Mouse (Mus musculus): ENCODE measurements around the gene Gm42791.

The Gm42791 gene

DNA sequence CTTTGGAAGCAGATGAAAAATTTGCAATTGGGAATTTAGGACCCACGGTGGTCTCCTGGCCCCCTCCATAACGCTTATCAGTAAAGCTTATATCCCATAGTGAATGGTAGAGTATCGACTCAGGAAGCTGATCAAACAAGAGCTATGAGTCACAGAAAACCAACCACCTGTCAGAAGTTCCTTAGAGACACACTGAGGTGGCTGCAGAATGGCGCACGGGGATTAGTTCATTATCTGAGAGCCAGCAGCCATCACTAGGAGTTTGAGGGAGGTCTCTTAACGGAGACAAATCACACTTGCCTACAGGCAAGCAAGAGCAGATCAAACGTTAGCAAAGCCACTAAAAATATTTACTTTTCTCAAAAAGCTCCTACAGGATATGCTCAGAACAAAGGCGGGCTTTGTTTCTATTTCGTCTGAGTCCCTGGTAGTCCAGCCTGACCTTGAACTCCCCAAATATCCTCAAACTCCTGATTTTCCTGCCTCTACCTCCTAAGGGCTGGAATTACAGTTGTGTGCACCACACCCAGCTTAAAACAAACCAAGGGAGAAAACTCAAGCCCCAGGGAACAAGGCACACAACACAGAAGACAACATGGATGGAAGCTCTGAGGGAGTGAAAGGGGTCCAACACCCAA is 37.9 kb downstream of the Gm42791 start:
- CTCF ChIA-PET: interaction anchor here (0.6 to 1.3 kb wide), 3 partner anchors 14 to 139 kb away, joined by 3 to 4 read pairs (median 3); no protein-coding TSS in a partner anchor

- CTCF ChIA-PET: interaction anchor here (0.6 to 0.7 kb wide), 2 partner anchors 17 to 429 kb away, joined by 3 read pairs; no protein-coding TSS in a partner anchor
Observed at GRCm38 (mm10) chr5:148956091-148956490, 38.9 kb downstream of the Gm42791 start.

DNA sequence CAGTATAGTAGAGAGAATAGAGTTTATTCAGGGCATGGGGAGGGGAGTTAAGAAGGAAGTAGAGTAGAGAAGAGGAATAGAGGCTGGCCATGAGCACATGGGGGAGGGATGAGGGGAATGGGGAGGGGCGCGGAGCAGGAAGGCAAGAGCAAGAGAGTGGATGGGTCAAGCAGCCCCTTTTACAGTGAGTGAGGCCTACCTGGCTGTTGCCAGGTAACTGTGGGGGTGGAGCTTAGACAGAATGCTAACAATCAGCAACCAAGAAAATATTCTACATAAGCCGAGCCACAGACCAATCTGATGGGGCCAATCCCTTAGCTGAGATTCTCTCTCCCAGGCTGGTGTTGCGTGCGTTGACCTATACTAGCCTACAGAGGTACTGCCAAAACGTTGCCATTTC is 39.4 kb downstream of the Gm42791 start:
- CTCF ChIA-PET: interaction anchor here (0.7 kb wide), 1 partner anchor 18 kb away, joined by 3 read pairs; no protein-coding TSS in a partner anchor

DNA sequence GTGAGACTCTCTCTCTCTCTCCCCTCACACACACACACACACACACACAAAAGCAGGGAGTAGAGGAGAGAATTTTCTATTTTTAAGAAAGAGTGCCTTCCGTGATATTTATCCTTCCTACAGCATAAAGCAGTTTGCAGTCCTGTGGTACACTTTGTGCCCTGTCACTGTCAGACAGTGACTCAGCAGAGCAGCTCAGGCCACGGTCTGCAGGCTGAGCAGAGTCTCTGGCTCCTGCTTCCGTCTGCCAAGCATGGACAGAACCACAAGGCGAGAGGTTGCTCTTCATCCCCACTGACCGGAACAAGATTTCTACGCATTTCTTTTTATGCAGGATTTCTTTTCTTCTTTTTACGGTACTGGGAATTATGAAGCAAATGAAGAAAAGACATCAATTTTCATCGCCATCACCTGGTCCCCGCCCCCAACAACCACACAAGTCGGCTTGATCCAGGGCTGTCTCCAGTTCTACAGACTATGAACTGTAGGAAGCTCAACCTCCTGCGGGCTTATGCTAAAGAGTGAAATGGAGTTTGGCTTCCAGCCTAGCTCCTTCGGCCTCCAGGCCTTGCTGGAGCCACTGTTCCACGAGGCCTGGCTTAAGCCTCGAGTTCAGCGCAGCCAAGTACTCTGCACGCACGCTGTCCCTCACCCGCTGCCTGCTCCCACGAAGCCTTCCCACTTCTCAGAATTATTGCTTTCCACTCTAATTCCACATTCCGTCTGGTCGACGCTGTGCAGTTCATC is 40.5 kb downstream of the Gm42791 start:
- CTCF ChIA-PET: no interaction called here

DNA sequence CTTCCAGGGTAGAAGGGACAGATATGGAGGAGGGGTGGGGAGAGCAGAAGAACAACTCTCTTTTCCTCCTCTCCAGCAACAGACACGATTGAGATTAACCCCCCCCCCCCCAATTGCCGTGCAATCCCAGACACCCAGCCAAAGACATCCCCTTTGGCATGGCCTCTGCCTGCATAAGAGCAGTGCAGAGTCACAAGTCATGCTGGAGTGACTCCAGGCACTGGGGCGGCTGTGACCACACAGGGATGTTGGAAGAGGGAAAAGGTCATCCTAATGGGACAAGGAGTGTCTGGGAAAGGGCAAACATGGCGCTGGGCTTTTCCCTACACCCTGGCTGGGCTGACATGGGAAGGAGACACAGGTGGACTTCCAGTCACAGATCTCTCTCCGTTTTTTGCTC is 41.8 kb downstream of the Gm42791 start:
- CTCF ChIA-PET: interaction anchor here (1.8 kb wide), 1 partner anchor 97 kb away, joined by 14 read pairs; no protein-coding TSS in a partner anchor

DNA sequence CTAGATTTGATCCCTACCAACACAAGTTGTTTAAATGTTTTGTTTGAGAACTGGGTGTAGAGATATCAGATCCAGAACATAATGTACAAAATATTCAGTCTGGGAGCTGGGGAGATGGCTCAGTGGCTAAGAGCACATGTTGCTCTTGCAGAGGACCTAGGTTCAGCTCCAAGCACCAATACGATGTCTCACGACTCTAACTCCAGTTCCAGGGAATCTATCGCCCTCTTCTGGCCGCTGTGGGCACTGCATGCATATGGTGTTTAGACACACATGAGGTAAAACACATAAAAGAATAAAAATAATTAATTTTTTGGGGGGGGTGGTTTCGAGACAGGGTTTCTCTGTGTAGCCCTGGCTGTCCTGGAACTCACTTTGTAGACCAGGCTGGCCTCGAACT is 42.5 kb downstream of the Gm42791 start:
- CTCF ChIA-PET: interaction anchor here (0.8 to 1.8 kb wide), 2 partner anchors 22 to 97 kb away, joined by 3 to 14 read pairs; no protein-coding TSS in a partner anchor

- CTCF ChIA-PET: interaction anchor here (0.7 to 1.8 kb wide), 2 partner anchors 98 to 128 kb away, joined by 5 to 14 read pairs; no protein-coding TSS in a partner anchor
Observed at GRCm38 (mm10) chr5:148951360-148951759, 43.6 kb downstream of the Gm42791 start.

GRCm38 (mm10) chr5:148950064-148950463 is 44.9 kb downstream of the Gm42791 start:
- CTCF ChIA-PET: interaction anchor here (1.0 to 1.7 kb wide), 2 partner anchors 9 to 11 kb away, joined by 3 to 10 read pairs; no protein-coding TSS in a partner anchor

DNA sequence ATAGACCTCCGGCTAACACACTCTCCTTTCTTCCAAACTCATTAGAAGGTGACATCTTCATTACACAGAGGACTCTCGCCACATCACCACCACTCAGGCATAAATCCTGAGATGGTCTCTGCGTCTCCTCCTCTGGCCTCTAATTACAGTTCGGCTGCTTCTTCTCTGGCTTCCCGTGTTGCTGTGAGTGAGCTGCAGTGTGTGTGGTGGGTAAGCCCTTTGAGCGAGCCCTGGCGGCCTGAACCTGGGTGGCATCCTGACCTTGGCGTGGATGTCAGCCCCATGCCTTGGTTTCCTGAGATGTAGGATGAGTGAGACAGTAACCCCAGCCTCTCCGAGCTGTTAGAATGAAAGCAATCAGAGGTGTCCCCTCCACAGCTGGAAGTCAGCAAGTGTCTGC is 46.4 kb downstream of the Gm42791 start:
- CTCF ChIA-PET: interaction anchor here (1.7 kb wide), 1 partner anchor 10 kb away, joined by 10 read pairs; no protein-coding TSS in a partner anchor

DNA sequence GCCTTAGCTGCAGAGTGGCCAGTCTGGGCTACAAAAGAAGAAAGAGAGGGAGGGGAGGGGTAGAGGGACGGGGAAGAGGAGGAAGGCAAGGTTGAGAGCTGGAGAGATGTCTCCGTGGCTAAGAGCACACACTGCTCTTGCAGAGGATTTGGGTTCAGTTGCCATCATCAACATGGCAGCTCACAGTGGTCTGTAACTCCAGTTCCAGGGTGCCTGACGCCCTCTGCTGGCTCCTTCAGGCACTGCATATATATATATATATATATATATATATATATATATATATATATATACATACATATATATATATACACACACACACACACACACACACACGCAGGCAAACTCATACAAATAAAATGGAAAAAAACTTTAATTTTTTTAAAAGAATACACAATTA is 47.5 kb downstream of the Gm42791 start:
- CTCF ChIA-PET: interaction anchor here (0.6 kb wide), 1 partner anchor 90 kb away, joined by 4 read pairs; no protein-coding TSS in a partner anchor

DNA sequence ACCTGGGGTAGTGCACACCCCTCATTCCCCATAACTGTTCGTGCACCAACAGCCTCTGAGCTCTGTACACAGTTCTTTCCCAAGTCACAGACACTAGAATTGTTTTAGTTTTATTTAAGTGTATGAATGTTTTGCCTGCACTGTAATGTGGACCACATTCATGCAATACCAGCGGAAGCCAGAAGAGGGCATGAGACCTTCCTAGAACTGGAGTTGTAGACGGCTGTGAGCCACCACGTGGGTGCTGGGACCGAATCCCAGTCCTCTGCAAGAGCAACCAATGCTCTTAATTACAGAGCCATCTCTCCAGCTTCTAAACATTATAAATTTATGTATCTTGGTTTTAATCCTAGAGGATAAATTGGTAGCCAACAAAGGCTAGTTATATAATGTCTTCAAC is 48.2 kb downstream of the Gm42791 start:
- CTCF ChIA-PET: no interaction called here

GRCm38 (mm10) chr5:148945735-148946134 is 49.2 kb downstream of the Gm42791 start:
- CTCF ChIA-PET: interaction anchor here (0.6 to 0.8 kb wide), 3 partner anchors 92 to 368 kb away, joined by 3 to 6 read pairs (median 4); no protein-coding TSS in a partner anchor

- CTCF ChIA-PET: interaction anchor here (0.5 to 0.6 kb wide), 2 partner anchors 71 to 75 kb away, joined by 3 read pairs; no protein-coding TSS in a partner anchor
Observed at GRCm38 (mm10) chr5:148944024-148944423, 50.9 kb downstream of the Gm42791 start.

GRCm38 (mm10) chr5:148943444-148943843 is 51.5 kb downstream of the Gm42791 start:
- CTCF ChIA-PET: interaction anchor here (0.5 kb wide), 1 partner anchor 71 kb away, joined by 3 read pairs; no protein-coding TSS in a partner anchor

GRCm38 (mm10) chr5:148942957-148943356 is 52.0 kb downstream of the Gm42791 start:
- CTCF ChIA-PET: interaction anchor here (0.6 kb wide), 1 partner anchor 117 kb away, joined by 3 read pairs; no protein-coding TSS in a partner anchor

- CTCF ChIA-PET: no interaction called here
Observed at GRCm38 (mm10) chr5:148942305-148942704, 52.6 kb downstream of the Gm42791 start.

DNA sequence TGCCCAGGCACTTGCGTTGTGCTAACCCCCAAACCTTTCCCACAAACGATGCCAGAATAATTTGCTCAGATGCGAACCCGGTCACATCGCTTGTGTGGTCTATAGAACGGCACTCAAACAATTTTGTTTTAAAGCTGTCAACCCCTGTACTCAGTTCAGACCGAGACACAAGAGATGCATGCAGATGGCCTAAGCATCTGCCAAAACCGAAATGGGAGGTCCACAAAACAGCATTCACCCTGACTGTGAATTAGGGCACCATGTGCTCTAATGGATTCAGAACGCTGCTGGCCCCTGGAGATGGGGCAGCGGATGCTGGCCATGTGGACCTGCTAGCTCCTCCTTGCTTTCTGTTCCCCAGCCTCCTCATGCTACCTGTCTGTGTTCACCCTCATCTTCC is 53.1 kb downstream of the Gm42791 start:
- CTCF ChIA-PET: no interaction called here

- CTCF ChIA-PET: interaction anchor here (0.6 to 0.9 kb wide), 2 partner anchors 17 to 88 kb away, joined by 3 to 4 read pairs; no protein-coding TSS in a partner anchor
Observed at GRCm38 (mm10) chr5:148939948-148940382, 55.0 kb downstream of the Gm42791 start.

GRCm38 (mm10) chr5:148936516-148936951 is 58.4 kb downstream of the Gm42791 start:
- CTCF ChIA-PET: interaction anchor here (0.6 kb wide), 1 partner anchor 22 kb away, joined by 4 read pairs; no protein-coding TSS in a partner anchor

DNA sequence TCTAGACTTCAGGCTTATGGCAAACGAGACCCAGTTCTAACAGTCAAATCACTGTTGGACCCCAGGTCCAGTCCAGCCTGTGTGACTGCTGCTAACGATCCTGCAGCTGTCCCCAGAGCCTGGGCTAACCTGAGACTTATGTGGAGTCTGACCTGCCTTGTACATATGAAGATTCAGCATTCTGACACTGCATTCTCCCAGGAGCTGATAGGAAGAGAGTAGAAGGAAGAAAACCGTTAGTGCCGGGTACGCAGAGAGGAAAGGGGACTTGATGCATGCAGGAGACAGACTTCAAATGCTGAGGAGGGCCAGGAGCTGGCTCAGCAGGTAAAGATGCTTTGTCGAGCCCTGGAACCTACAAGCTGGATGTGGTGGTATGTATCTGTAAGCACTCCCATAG is 59.1 kb downstream of the Gm42791 start:
- CTCF ChIA-PET: no interaction called here

GRCm38 (mm10) chr5:148935071-148935821 is 59.7 kb downstream of the Gm42791 start:
- CTCF ChIA-PET: no interaction called here
